Mouse (Mus musculus) hindbrain, embryonic 16.5 days (tissue): Measurements from ENCODE around the gene Tnr. TPM values are rescaled to one million over a fixed set of nuclear protein-coding genes. Genes with fewer than 3 reads are reported as not detected.

Source experiments
- ATAC-seq: fragments of 200-750 bp; cut with Nextera tagmentation; 2 replicates; pipeline ENCODE4 v1.8.0; 2017; ENCODE audit warnings: moderate TSS enrichment, moderate library complexity
- H3K27ac ChIP-seq: fragments of 300-500 bp; sonication (generic); 2 replicates; pipeline ENCODE4 v1.5.1; 2014; ENCODE audit warnings: low read depth, mild to moderate bottlenecking, control low read depth, low read length, moderate library complexity
- H3K27me3 ChIP-seq: fragments of 300-500 bp; sonication (generic); replicated peaks from 2 replicates; pipeline ENCODE4 v1.6.1; 2014; ENCODE audit warnings: low read length; ENCODE audit not compliant: control insufficient read depth, insufficient read depth
- H3K36me3 ChIP-seq: fragments of 300-500 bp; sonication (generic); 2 replicates; pipeline ENCODE4 v1.6.1; 2014; ENCODE audit warnings: mild to moderate bottlenecking, low read length, moderate library complexity, mixed read lengths; ENCODE audit not compliant: control insufficient read depth, insufficient read depth
- H3K4me1 ChIP-seq: fragments of 300-500 bp; sonication (generic); 2 replicates; pipeline ENCODE4 v1.6.1; 2014; ENCODE audit warnings: low read depth, low read length; ENCODE audit not compliant: control insufficient read depth, insufficient read depth
- H3K4me2 ChIP-seq: fragments of 300-500 bp; sonication (generic); 2 replicates; pipeline ENCODE4 v1.6.1; 2014; ENCODE audit warnings: mild to moderate bottlenecking, low read length, control low read depth, moderate library complexity
- H3K4me3 ChIP-seq: fragments of 300-500 bp; sonication (generic); 2 replicates; pipeline ENCODE4 v1.5.1; 2014; ENCODE audit warnings: mild to moderate bottlenecking, low read length, control low read depth, moderate library complexity
- H3K9ac ChIP-seq: fragments of 300-500 bp; sonication (generic); 2 replicates; pipeline ENCODE4 v1.6.1; 2014; ENCODE audit warnings: low read depth, mild to moderate bottlenecking, control low read depth, low read length, moderate library complexity
- H3K9me3 ChIP-seq: fragments of 300-500 bp; sonication (generic); 2 replicates; pipeline ENCODE4 v1.6.1; 2014; ENCODE audit warnings: mild to moderate bottlenecking, low read length, moderate library complexity; ENCODE audit not compliant: control insufficient read depth
- WGBS: fragments of 180-500 bp; shearing (Covaris S2); extraction: QIAGEN DNeasy Blood & Tissue Kit; methylation state at CpG from one replicate; pipeline ENCODE4 v1.1.7; 2014; 5-methylcytosine and 5-hydroxymethylcytosine counted together
- polyA plus RNA-seq: library from polyadenylated mRNA; unstranded; fragments of >200 nt; fragmentation: Nextera tagmentation; extraction: Ambion mirVana; gene quantifications from 2 replicates; pipeline ENCODE4 v1.2.1, GENCODE M21; 2015

The Tnr gene
- 4.5 and 5.6 TPM in 2 replicates for polyA plus RNA-seq

DNA sequence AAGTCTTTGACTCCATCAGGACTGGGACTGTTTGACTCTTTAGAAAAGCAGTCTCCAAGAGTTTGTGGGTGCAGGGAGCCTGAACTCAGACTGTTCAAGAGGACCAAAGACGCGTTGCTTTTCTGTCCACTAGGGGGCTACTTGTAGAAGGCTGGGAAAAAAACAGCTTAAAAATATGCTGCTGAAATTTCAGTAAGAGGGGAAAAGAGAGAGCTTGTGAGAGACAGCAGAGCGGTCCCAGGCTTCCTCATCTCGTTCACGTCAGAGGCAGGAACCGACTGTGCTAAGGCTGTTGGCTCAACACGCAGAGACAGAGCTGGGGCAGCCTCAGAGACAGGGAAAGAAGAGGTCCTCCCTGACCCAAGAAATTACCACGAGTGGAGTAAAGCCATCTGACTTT lies at the start of gene Tnr:
TSS of gene Tnr (plus strand) at position 192 of the 400 bp plus-strand sequence.
- Histone ChIP-seq H3K27ac (peak within 1 kb of the TSS; percentile 5), H3K4me3 (peak within 1 kb of the TSS; percentile 47), H3K4me1 (peaks cover 3% of the 10 kb centered on the region; the same call in 1 of the 2 replicates), H3K9me3 (no peaks in the 10 kb centered on the region), H3K4me2 (peak within 1 kb of the TSS; percentile 51), H3K9ac (peak within 1 kb of the TSS; percentile 47), H3K36me3 (no peaks in the 10 kb centered on the region), H3K27me3 (peaks cover 2% of the 10 kb centered on the region; the same call in 1 of the 2 replicates)
- ATAC-seq, result peak; percentile 89
- under 1% methylated on average over 8 of the region's 8 CpGs for WGBS

DNA sequence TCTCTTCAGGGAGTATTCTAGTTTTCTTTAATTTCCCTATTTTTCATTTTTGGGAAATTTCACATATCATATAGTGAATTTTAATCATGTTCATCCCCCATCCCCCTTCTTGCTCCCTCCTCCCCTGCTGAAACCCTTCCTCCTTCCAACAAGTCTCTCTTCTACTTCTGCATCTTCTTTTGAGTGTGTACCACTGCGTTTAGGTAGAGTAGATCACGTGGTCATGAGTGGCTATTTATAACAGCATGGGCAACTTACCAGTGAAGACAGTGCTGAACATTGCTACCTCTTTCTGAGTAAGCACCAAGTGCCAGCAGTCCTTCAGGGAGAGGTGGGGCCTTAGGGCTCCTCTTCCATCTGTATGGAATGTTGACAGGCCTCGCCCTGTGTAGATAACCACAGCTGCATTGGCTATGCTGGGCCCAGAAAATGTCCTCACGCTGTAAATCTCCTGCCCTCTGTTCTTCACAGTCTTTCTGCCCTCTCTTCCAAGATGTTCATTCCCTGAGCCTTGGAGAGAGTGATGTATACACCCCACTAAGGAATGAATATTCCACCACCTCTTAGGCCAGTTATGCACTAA lies 33.6 kb upstream of the Tnr start:
- WGBS, result 87% methylated on average over 4 of the region's 4 CpGs

DNA sequence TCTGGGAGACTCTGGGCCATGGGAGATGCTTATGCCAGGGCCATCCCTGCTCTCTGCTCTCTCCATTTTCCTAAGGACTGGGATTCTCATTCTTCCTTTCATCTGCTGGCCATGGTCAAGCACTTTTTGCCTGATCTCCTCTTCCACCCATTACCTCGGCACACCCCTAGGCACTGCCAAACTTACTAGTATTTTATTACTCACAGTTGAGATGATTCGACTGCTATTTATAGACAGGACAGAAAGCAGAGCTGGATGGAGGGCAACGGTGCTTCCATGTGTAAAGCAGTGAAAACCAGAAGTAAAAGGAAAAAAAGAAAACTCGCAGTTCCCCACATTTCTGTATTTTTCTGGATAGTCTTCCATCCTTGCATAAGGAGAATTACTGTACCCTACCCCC lies 31.0 kb upstream of the Tnr start:
- WGBS, result 83% methylated on average over 4 of the region's 4 CpGs

More for the DNA sequence above, 33.6 kb upstream of the Tnr start:
- no peaks in the 10 kb centered on the region for H3K36me3 ChIP-seq
- H3K27ac ChIP-seq, result no peak overlapping the region
- H3K4me2 ChIP-seq, result no peak overlapping the region
- H3K4me1 ChIP-seq, result peaks cover 4% of the 10 kb centered on the region
- no peak for ATAC-seq
- H3K9ac ChIP-seq, result no peak overlapping the region
- H3K4me3 ChIP-seq, result no peak overlapping the region
- H3K9me3 ChIP-seq, result no peaks in the 10 kb centered on the region
- H3K27me3 ChIP-seq, result no peaks in the 10 kb centered on the region

DNA sequence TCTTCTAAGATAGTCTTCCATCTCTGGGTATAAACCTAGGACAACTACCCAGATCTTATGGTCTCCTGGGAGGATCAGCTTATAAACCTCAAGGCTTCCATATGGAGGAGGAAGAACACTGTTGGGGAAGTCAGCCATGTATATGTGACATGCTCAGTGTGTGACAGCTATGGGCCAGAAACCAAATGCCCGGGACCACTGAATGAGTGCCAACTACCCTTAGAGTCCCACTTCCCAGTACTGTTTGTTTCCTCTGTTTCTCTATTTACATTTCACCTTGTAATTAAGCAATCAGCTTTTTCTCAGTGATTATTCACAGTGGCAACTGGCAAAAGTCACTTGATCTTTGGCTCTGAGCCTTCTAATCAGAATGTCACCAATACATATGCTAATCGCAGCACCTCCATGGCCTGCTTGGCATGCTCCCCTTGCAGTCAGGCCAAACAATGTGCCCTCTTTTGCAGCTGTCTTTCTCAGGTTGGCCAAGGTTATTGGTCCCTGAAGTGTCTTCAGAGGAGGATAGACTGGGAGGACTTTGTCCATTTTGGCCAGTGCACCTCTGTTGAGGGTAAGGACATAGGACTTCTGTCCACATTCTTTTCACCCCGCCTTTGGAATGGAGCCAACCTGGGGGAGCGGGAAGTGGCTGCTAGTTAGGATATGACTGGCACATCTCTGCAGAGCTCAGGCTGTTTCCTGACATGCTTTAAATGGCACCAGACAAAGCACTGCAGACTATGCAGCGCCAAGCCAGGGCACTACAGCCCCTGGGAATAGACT lies 29.7 kb upstream of the Tnr start:
- ATAC-seq, result peak; percentile 92
- no peak overlapping the region for H3K4me3 ChIP-seq
- no peak overlapping the region for H3K9ac ChIP-seq
- H3K36me3 ChIP-seq, result no peaks in the 10 kb centered on the region
- H3K4me2 ChIP-seq, result no peak overlapping the region
- WGBS, result 42% methylated on average over 5 of the region's 5 CpGs
- no peaks in the 10 kb centered on the region for H3K27me3 ChIP-seq
- peaks cover 4% of the 10 kb centered on the region for H3K4me1 ChIP-seq
- H3K9me3 ChIP-seq, result no peaks in the 10 kb centered on the region
- no peak overlapping the region for H3K27ac ChIP-seq

More for the DNA sequence above, 31.0 kb upstream of the Tnr start:
- Histone ChIP-seq H3K9me3 (no peaks in the 10 kb centered on the region), H3K27ac (no peak overlapping the region), H3K4me3 (no peak overlapping the region), H3K9ac (no peak overlapping the region), H3K36me3 (no peaks in the 10 kb centered on the region), H3K4me1 (peaks cover 4% of the 10 kb centered on the region), H3K27me3 (no peaks in the 10 kb centered on the region), H3K4me2 (no peak overlapping the region)
- no peak for ATAC-seq

DNA sequence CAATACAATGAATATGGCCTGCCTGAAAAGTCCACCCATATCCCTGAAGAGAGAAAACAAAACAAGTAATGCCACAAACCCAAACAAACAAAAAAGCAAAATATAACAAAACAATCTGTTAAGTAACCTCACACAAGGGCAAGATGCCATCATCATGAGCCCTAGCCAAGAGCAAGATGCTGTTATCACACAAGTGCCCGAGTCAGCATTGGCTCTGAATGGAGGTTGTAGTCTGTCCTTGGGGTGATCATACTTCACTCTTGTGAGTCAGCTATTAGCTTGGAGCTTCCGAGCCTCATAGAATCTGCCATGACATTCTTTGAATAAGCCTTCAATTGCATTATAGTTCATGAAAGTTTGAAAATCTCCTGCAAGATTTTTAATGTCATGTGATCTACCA lies 25.3 kb upstream of the Tnr start:
- H3K36me3 ChIP-seq, result no peaks in the 10 kb centered on the region
- no peaks in the 10 kb centered on the region for H3K9me3 ChIP-seq
- no peaks in the 10 kb centered on the region for H3K27me3 ChIP-seq
- H3K27ac ChIP-seq, result no peak overlapping the region
- ATAC-seq, result no peak
- no peak overlapping the region for H3K4me3 ChIP-seq
- peaks cover 4% of the 10 kb centered on the region for H3K4me1 ChIP-seq
- no peak overlapping the region for H3K4me2 ChIP-seq
- 87% methylated on average over 2 of the region's 2 CpGs for WGBS
- H3K9ac ChIP-seq, result no peak overlapping the region

DNA sequence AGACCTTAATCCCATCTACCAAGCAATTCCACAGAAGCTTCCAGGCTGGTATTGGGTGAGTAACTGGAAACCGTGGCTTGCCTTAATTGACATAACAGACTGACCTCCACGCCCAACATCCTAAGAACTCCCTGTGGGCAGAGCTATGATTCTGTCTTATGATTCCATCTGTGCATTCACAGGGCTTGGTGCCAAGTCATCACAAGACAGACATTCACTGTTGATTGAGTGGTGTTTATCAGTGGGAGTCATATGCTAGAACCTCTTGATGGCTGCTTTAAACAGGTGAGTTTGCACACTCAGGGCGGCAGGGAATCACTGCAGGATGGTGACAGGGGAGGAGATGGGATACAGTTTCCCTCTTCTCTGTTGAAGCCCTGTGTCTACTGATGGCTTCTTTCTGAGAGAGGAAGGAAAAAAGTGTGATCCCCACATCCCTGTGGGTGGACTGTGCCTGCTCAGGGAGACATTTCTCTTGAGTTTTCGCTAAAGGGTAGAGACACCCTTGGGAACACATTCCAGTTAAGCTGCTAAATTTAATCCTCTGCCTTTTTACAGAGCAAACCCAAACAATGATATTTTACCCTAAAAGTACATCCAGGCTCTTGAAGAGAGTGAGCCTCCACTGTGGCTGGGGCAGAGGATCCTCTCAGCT lies 23.6 kb upstream of the Tnr start:
- H3K4me2 ChIP-seq, result no peak overlapping the region
- H3K27me3 ChIP-seq, result no peaks in the 10 kb centered on the region
- H3K4me1 ChIP-seq, result no peaks in the 10 kb centered on the region
- no peaks in the 10 kb centered on the region for H3K36me3 ChIP-seq
- no peaks in the 10 kb centered on the region for H3K9me3 ChIP-seq
- no peak overlapping the region for H3K4me3 ChIP-seq
- WGBS, result 88% methylated on average over 4 of the region's 4 CpGs
- no peak for ATAC-seq
- H3K27ac ChIP-seq, result no peak overlapping the region
- no peak overlapping the region for H3K9ac ChIP-seq

DNA sequence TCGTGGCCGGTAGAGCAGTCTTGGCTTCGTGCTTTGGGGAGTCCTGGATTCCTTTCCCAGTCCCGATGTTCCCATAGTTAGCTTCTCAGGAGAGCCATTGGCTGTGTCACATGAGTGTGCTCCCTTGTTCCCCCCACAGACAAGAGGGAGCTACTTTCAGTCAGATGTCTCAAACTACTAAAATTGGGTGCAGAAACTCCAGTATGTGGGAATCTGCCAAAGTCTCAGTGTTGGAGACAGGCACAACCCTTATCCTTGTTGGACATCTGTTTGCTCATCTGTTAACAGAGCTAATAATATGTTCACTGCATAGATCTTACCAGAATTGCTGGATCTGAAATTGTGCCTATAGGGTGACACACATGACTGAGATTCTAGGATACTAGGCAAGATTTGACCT lies 21.7 kb upstream of the Tnr start:
- 78% methylated on average over 4 of the region's 4 CpGs for WGBS
- H3K4me3 ChIP-seq, result no peak overlapping the region
- H3K4me2 ChIP-seq, result no peak overlapping the region
- no peak overlapping the region for H3K27ac ChIP-seq
- ATAC-seq, result no peak
- no peaks in the 10 kb centered on the region for H3K36me3 ChIP-seq
- H3K4me1 ChIP-seq, result no peaks in the 10 kb centered on the region
- H3K9ac ChIP-seq, result no peak overlapping the region
- no peaks in the 10 kb centered on the region for H3K27me3 ChIP-seq
- no peaks in the 10 kb centered on the region for H3K9me3 ChIP-seq

DNA sequence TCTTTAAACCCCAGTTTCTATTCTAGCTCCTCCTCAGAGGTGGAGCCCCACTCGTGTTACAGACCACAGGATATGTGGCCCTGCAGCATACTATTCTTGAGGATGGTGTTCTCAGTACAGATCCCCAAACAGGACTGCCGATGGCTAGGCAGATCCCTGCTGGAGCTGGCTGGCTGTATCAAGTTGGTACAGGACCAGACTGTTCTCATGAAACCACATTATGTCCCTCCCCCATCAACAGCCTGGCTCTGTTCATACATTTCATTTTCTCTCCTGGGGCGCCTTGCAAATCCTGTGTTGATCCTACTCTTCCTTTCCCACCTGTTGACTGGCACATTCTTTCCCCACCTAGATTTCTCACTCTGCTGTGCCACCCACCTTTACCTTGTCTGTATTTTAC lies 12.9 kb upstream of the Tnr start:
- no peak overlapping the region for H3K4me3 ChIP-seq
- 86% methylated on average over 3 of the region's 3 CpGs for WGBS
- H3K4me2 ChIP-seq, result no peak overlapping the region
- H3K36me3 ChIP-seq, result no peaks in the 10 kb centered on the region
- no peaks in the 10 kb centered on the region for H3K9me3 ChIP-seq
- no peaks in the 10 kb centered on the region for H3K4me1 ChIP-seq
- no peak overlapping the region for H3K27ac ChIP-seq
- H3K9ac ChIP-seq, result no peak overlapping the region
- H3K27me3 ChIP-seq, result no peaks in the 10 kb centered on the region
- no peak for ATAC-seq

DNA sequence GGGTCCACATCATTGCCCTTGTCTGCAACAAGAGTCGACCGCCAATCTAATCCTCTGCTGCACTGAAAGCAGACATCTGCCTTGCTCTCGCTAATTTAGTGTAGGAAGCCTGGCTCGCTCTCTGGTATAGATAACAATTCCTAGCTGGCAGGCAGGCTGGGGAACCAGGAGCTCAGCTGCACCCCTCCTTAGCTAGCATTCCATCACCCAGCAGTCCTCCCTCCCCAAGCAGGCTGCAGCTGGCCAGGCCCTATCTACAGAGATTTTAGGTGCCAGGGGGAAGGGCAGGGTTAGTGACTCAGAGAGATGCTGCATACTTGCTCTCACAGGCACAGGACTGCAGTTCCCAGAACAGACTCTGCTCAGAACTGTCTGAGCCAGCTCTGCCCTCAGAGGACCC lies 5.9 kb upstream of the Tnr start:
- peak; percentile 42 for ATAC-seq
- peaks cover 2% of the 10 kb centered on the region; the same call in 1 of the 2 replicates for H3K4me1 ChIP-seq
- WGBS, result 28% methylated on average over 4 of the region's 4 CpGs
- no peaks in the 10 kb centered on the region for H3K9me3 ChIP-seq
- no peaks in the 10 kb centered on the region for H3K27me3 ChIP-seq
- H3K4me2 ChIP-seq, result no peak overlapping the region
- no peak overlapping the region for H3K27ac ChIP-seq
- H3K36me3 ChIP-seq, result no peaks in the 10 kb centered on the region
- H3K4me3 ChIP-seq, result no peak overlapping the region
- peak overlapping the region; percentile 22; the same call in 1 of the 2 replicates for H3K9ac ChIP-seq
